Mouse (Mus musculus) MEL-GATA-1-ER (cell line): ENCODE measurements around the gene Ssrp1.

Source experiments
- DNase-seq: peaks from one replicate; pipeline ENCODE4 v3.0.0-alpha.2; 2012; ENCODE audit warnings: low read depth; ENCODE audit errors: extremely low read depth

Gene Ssrp1

GRCm38 (mm10) chr2:85073751-85074150 is 36.7 kb downstream of the Ssrp1 start:
- no peak for DNase-seq

GRCm38 (mm10) chr2:85088716-85089646 is 51.9 kb downstream of the Ssrp1 start:
- DNase-seq, result no peak

- no peak for DNase-seq
Measured at GRCm38 (mm10) chr2:85091325-85091724, 54.3 kb downstream of the Ssrp1 start.

- no peak for DNase-seq
Measured at GRCm38 (mm10) chr2:85093376-85093775, 56.3 kb downstream of the Ssrp1 start.

GRCm38 (mm10) chr2:85095906-85096305 is 58.9 kb downstream of the Ssrp1 start:
- DNase-seq, result no peak
